Mouse (Mus musculus): Measurements from ENCODE around the gene Bbof1.

GRCm38 (mm10) chr12:84417605-84417922 lies 8.7 kb downstream of the Bbof1 start:
- TF ChIP-seq ZNF384 (IDR thresholded peaks at IDR 0.05; ENCODE audit: low read depth, low read length) = no peak
- TF ChIP-seq ZC3H11A (IDR thresholded peaks at IDR 0.05; ENCODE audit: borderline replicate concordance, low read depth, low read length) = no peak
- TF ChIP-seq HCFC1 (IDR thresholded peaks at IDR 0.05; ENCODE audit: borderline replicate concordance, insufficient read depth, low read length) = no peak
- no peak for TF ChIP-seq MAFK (IDR thresholded peaks at IDR 0.05; ENCODE audit: insufficient read depth, low read depth, low read length)
